Mouse (Mus musculus) limb, embryonic 13.5 days (tissue): ENCODE results near the gene Galnt14. TPM values are rescaled to one million over a fixed set of nuclear protein-coding genes. Genes with fewer than 3 reads are reported as not detected.

ENCODE experiments used
- ATAC-seq: fragments of 200-750 bp; cut with Nextera tagmentation; 2 replicates; pipeline ENCODE4 v1.8.0; 2017; ENCODE audit warnings: low read depth, moderate number of reproducible peaks, moderate TSS enrichment; ENCODE audit not compliant: low FRiP score
- H3K27ac ChIP-seq: fragments of 300-500 bp; sonication (generic); 2 replicates; pipeline ENCODE4 v1.5.1; 2015; ENCODE audit warnings: inconsistent platforms, mild to moderate bottlenecking, moderate library complexity
- H3K27me3 ChIP-seq: fragments of 300-500 bp; sonication (generic); 2 replicates; pipeline ENCODE4 v1.6.1; 2015; ENCODE audit warnings: mild to moderate bottlenecking, inconsistent platforms
- H3K36me3 ChIP-seq: fragments of 300-500 bp; sonication (generic); 2 replicates; pipeline ENCODE4 v1.6.1; 2015; ENCODE audit warnings: inconsistent platforms, mild to moderate bottlenecking, moderate library complexity
- H3K4me1 ChIP-seq: fragments of 300-500 bp; sonication (generic); 2 replicates; pipeline ENCODE4 v1.6.1; 2015; ENCODE audit warnings: inconsistent platforms
- H3K4me2 ChIP-seq: fragments of 300-500 bp; sonication (generic); replicated peaks from 2 replicates; pipeline ENCODE4 v1.6.1; 2015; ENCODE audit warnings: inconsistent platforms, mild to moderate bottlenecking, moderate library complexity
- H3K4me3 ChIP-seq: fragments of 300-500 bp; sonication (generic); 2 replicates; pipeline ENCODE4 v1.5.1; 2015; ENCODE audit warnings: moderate library complexity, mild to moderate bottlenecking, inconsistent platforms
- H3K9ac ChIP-seq: fragments of 300-500 bp; sonication (generic); 2 replicates; pipeline ENCODE4 v1.6.1; 2015; ENCODE audit warnings: mild to moderate bottlenecking, inconsistent platforms
- H3K9me3 ChIP-seq: fragments of 300-500 bp; sonication (generic); 2 replicates; pipeline ENCODE4 v1.6.1; 2016; ENCODE audit warnings: inconsistent platforms
- WGBS: fragments of 180-500 bp; shearing (Covaris S2); methylation state at CpG from one replicate; pipeline ENCODE4 v1.1.7; 2015; 5-methylcytosine and 5-hydroxymethylcytosine counted together
- polyA plus RNA-seq: library from polyadenylated mRNA; unstranded; fragments of >200 nt; fragmentation: Nextera tagmentation; extraction: Ambion mirVana; gene quantifications from 2 replicates; pipeline ENCODE4 v1.2.1, GENCODE M21; 2015

Gene Galnt14
- polyA plus RNA-seq, 1 experiment from 2014 or later: 2.8 TPM

DNA sequence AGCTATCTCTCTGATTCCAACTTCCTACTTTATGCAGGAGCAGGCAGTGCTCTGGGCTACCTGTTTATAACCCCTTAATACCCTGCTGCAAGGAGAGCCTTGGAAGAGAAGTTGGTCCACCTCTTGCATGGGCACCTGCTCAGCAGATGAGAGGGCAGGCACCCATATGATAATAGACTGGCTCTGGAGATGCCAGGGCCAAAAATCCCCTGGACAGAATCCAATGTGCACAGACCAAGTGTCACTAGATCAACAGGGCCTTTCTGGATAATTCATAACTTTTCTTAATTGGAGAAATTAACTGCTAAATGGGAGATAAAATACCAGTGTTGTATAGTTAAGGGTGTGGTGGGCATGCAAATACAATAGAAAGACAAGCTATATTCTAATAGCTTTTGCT is 6.7 kb downstream of the Galnt14 start:
- H3K36me3 ChIP-seq: no peaks in the 10 kb centered on the region
- peaks cover 11% of the 10 kb centered on the region; the same call in 1 of the 2 replicates for H3K9me3 ChIP-seq
- no peak overlapping the region for H3K27ac ChIP-seq
- H3K27me3 ChIP-seq: peaks cover 11% of the 10 kb centered on the region
- no peaks in the 10 kb centered on the region for H3K4me1 ChIP-seq
- no peak overlapping the region for H3K4me3 ChIP-seq
- ATAC-seq: no peak
- no peak overlapping the region for H3K4me2 ChIP-seq
- no peak overlapping the region for H3K9ac ChIP-seq

DNA sequence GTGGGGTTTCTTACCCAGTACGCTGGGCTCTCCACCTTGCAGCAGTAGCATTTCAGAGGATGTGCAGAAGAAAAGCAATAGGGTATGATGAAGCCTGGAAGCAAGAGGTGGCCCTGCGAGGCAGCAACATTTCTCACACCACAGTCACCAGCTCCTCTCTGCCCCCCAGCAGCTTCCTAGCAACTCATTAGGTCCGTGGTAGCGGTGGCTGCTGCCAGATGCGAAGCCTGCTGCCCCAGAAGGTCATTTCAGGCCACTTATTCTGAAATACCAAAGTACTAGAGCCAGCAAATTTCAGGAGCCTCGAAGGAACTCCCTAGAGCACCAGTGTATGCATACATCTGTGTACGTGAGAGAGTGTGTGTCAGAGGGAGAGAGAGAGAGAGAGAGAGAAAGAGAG is 9.2 kb downstream of the Galnt14 start:
- Histone ChIP-seq H3K4me2 (no peak overlapping the region), H3K36me3 (no peaks in the 10 kb centered on the region), H3K27ac (no peak overlapping the region), H3K4me3 (no peak overlapping the region), H3K9me3 (no peaks in the 10 kb centered on the region), H3K9ac (no peak overlapping the region), H3K27me3 (0 out of 2 replicates have a peak, but pooled peaks cover 4% of the 10 kb centered on the region), H3K4me1 (no peaks in the 10 kb centered on the region)
- WGBS: 18% methylated on average over 7 of the region's 7 CpGs
- no peak for ATAC-seq

DNA sequence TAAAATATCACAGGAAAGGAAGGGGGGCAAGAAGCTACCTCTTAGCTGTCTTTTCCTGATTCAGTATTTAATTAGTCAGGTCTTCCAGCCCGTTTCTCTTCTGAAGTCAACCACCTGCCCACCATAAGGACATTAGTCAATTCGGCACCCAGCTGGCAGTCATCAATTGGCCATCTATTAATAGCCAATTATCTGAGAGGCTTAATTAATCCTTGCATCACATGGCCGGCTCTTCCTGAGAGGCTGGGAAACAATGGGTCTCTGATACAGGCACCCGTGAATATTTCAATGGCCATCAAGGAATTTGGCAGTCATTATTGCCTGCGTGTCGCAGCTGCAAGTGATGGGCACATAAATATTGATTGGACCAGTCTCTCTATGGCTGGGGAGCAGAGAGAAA is 10.4 kb downstream of the Galnt14 start:
- no peak overlapping the region for H3K4me2 ChIP-seq
- no peak overlapping the region for H3K9ac ChIP-seq
- H3K27me3 ChIP-seq: 0 out of 2 replicates have a peak, but pooled peaks cover 4% of the 10 kb centered on the region
- no peak overlapping the region for H3K4me3 ChIP-seq
- no peaks in the 10 kb centered on the region for H3K4me1 ChIP-seq
- WGBS: 58% methylated on average over 6 of the region's 6 CpGs
- H3K27ac ChIP-seq: no peak overlapping the region
- no peaks in the 10 kb centered on the region for H3K9me3 ChIP-seq
- H3K36me3 ChIP-seq: no peaks in the 10 kb centered on the region
- no peak for ATAC-seq

DNA sequence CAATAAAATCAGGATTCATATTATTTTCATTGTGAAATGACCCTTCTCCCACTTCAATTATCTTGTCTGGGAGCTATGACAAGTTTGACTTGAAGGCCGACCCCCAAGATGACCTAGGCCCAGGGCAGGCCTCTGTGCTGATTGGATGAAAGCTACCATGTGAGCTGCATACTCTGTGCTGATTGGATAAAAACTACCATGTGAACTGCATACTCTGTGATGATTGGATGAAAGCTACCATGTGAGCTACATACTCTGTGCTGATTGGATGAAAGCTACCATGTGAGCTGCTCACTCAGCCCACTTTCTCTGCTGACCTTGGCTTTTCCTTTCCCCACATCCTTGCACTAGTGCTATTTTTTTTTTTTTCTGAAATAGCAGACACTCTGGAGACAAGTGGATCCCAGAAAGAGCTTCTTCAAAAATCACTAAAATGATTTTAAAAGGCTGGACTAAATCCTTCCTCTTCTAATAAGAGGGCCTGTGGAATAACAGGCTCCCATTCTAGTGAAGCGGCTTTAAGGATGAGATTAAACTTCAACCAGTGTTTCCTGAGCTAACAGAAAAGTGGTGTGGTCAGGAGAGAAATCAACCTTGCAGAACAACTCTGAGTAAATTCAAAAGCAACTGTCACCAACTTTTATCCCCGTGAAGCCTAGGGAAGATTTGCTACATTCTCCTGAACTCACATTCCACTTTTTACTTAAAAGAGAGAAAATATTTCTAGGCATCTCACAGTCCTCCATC is 15.9 kb downstream of the Galnt14 start:
- no peak overlapping the region for H3K4me2 ChIP-seq
- H3K9ac ChIP-seq: no peak overlapping the region
- no peak overlapping the region for H3K4me3 ChIP-seq
- H3K9me3 ChIP-seq: no peaks in the 10 kb centered on the region
- H3K27me3 ChIP-seq: 0 out of 2 replicates have a peak, but pooled peaks cover 4% of the 10 kb centered on the region
- H3K36me3 ChIP-seq: no peaks in the 10 kb centered on the region
- no peak overlapping the region for H3K27ac ChIP-seq
- H3K4me1 ChIP-seq: no peaks in the 10 kb centered on the region
- ATAC-seq: no peak
- 88% methylated on average over 3 of the region's 3 CpGs for WGBS

DNA sequence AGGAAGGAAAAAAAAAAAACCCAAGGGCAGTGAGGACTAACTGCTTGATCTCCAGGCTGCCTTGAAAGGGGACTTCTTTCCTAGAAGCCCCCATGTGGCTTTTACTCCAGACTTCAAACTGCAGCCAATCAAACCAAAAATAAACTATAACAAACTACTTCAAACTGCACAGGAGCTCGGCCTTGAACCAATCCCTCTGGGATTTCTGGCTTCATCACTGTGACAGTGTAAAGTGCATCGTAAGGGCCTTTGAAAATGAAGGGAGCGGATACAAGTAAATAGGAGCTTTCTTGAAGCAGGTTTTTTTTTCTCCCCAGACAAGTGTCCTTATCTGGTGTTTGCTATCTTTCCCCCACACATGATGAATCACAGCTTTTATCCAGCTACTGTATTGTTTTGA is 22.0 kb downstream of the Galnt14 start:
- ATAC-seq: no peak

DNA sequence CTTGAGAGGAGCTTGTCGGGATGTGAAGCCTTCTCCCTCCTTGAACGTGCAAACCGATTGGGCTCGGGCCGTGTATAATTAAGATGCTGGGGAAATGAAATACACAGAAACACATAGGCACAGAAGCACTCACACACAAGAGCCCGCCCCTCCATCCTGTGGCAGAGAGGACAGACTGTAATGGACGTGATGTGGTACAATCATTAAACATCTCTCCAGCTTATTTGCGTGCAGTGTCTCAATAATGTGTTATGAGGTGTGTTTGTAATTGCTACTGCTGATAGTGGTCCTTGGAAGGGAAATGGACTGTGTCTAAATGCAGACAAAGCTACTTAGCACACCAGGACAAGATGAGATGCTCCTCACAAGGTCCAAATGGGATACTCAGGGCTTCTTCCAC is 24.0 kb downstream of the Galnt14 start:
- no peaks in the 10 kb centered on the region for H3K4me1 ChIP-seq
- H3K27me3 ChIP-seq: no peaks in the 10 kb centered on the region
- H3K4me3 ChIP-seq: no peak overlapping the region
- WGBS: 86% methylated on average over 8 of the region's 8 CpGs
- H3K9me3 ChIP-seq: no peaks in the 10 kb centered on the region
- H3K27ac ChIP-seq: no peak overlapping the region
- ATAC-seq: no peak
- H3K4me2 ChIP-seq: no peak overlapping the region
- no peak overlapping the region for H3K9ac ChIP-seq
- H3K36me3 ChIP-seq: no peaks in the 10 kb centered on the region

More for the DNA sequence above, 22.0 kb downstream of the Galnt14 start:
- H3K4me1 ChIP-seq: no peaks in the 10 kb centered on the region
- H3K27me3 ChIP-seq: no peaks in the 10 kb centered on the region
- no peak overlapping the region for H3K4me3 ChIP-seq
- no peak overlapping the region for H3K27ac ChIP-seq
- no peak overlapping the region for H3K9ac ChIP-seq
- H3K36me3 ChIP-seq: no peaks in the 10 kb centered on the region
- 72% methylated on average over 3 of the region's 3 CpGs for WGBS
- no peak overlapping the region for H3K4me2 ChIP-seq
- no peaks in the 10 kb centered on the region for H3K9me3 ChIP-seq

DNA sequence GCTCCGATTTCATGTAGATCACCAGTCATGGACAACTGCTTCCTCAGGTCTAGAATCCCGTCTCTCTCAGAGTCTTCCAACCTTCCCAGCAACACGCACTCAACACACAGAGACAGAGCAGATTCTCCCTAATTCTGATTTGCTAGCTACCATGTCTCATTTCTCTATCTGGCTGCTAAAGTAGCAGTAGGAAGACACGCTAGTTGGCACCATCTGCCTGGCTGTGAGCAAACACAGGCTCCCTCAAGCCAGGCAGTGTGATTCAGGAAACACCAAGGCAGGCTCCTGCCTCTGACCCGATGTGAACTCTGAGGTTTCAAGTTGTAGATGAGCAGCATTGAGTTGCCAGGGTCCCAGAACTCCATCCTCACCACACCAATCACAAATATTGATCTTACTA is 25.5 kb downstream of the Galnt14 start:
- Histone ChIP-seq H3K9ac (no peak overlapping the region), H3K9me3 (no peaks in the 10 kb centered on the region), H3K36me3 (no peaks in the 10 kb centered on the region), H3K27me3 (no peaks in the 10 kb centered on the region), H3K4me1 (no peaks in the 10 kb centered on the region), H3K27ac (no peak overlapping the region), H3K4me2 (no peak overlapping the region), H3K4me3 (no peak overlapping the region)
- no peak for ATAC-seq
- WGBS: 80% methylated on average over 5 of the region's 5 CpGs

DNA sequence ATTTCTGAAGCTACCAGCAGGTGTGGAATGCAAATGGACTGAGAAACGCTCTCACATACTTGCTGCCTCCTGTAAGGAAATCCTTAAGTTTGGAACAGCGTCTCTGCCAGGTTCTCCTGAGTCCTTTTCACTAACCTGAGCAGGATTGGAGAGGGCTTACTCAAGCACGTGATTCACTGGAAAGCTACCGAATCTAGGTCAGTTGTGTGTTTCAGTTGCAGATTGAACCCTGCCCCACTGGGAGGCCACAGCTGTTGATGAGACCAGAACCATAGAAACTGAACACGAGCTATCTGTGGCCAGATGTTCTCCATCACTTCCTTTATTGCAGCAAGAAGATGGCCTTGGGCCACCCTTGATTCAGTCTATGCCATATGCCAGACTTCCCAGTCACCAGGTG is 38.3 kb downstream of the Galnt14 start:
- WGBS: 73% methylated on average over 5 of the region's 5 CpGs
- no peak overlapping the region for H3K27ac ChIP-seq
- no peaks in the 10 kb centered on the region for H3K9me3 ChIP-seq
- H3K36me3 ChIP-seq: no peaks in the 10 kb centered on the region
- H3K4me2 ChIP-seq: no peak overlapping the region
- no peak for ATAC-seq
- H3K27me3 ChIP-seq: no peaks in the 10 kb centered on the region
- H3K9ac ChIP-seq: no peak overlapping the region
- H3K4me3 ChIP-seq: no peak overlapping the region
- no peaks in the 10 kb centered on the region for H3K4me1 ChIP-seq

DNA sequence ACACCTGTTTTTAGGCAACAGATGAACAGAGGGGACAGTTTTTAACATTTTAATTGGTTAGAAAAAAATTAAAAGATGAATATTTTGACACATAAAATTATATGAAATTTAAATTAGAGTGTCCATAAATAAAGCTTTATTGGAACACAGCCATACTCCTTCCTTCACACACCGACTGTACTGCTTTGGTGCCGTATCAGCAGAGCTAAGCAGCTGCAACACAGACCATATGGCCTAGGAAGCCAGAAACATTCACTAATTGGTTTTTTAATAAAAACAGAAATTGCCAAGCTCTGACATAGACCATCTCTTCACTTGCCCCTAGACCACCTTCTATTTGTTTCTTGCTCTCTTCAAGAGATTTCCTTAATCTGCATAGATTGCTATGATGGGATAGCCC is 40.2 kb downstream of the Galnt14 start:
- no peaks in the 10 kb centered on the region for H3K4me1 ChIP-seq
- ATAC-seq: no peak
- no peak overlapping the region for H3K4me3 ChIP-seq
- no peak overlapping the region for H3K4me2 ChIP-seq
- H3K27ac ChIP-seq: no peak overlapping the region
- 49% methylated on average over 2 of the region's 2 CpGs for WGBS
- H3K27me3 ChIP-seq: no peaks in the 10 kb centered on the region
- H3K9ac ChIP-seq: no peak overlapping the region
- no peaks in the 10 kb centered on the region for H3K36me3 ChIP-seq
- H3K9me3 ChIP-seq: no peaks in the 10 kb centered on the region

DNA sequence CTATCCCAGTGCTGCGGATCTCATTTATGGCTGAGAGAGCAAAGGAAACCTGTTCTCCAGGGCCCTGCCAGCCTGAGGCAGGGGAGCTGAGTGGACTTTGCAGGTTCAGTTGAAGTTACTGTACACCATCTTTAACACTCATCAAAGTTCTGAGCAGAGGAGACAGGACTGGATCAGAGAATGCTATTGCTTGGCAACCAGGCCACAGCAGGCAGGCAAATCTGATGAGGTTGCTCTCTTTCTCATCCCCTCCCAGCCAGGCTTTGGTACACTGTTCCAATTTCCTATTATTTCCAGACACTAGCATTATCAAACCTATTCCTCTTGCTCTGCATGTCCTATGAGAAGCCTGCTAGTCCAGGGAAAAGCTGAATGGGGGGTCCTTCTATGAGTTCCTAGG is 41.3 kb downstream of the Galnt14 start:
- Histone ChIP-seq H3K4me1 (no peaks in the 10 kb centered on the region), H3K9me3 (no peaks in the 10 kb centered on the region), H3K4me3 (no peak overlapping the region), H3K9ac (no peak overlapping the region), H3K36me3 (no peaks in the 10 kb centered on the region), H3K4me2 (no peak overlapping the region), H3K27me3 (no peaks in the 10 kb centered on the region), H3K27ac (no peak overlapping the region)
- ATAC-seq: no peak
- WGBS: 65% methylated on average over 1 of the region's 1 CpGs

DNA sequence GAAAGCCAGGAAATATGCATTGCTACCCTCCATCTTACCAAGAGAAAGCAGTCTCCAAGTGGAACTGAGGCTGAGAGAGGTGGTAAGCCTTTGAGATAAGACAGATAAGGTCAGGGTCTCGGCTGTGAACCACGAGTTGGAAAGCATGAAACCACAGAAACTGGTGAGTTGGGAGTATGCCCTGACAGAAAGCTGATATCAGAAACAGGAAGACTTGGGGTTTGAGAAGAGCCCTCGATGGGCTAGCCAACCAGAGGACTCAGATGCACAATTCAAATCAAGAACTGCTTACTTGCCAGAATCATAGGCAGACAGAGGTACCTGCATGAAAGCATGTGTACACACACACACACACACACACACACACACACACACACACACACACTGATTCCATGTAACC is 47.0 kb downstream of the Galnt14 start:
- WGBS: 66% methylated on average over 3 of the region's 3 CpGs
- Histone ChIP-seq H3K36me3 (no peaks in the 10 kb centered on the region), H3K9ac (no peak overlapping the region), H3K9me3 (no peaks in the 10 kb centered on the region), H3K4me3 (no peak overlapping the region), H3K27me3 (no peaks in the 10 kb centered on the region), H3K27ac (no peak overlapping the region), H3K4me1 (no peaks in the 10 kb centered on the region), H3K4me2 (no peak overlapping the region)
- ATAC-seq: no peak

DNA sequence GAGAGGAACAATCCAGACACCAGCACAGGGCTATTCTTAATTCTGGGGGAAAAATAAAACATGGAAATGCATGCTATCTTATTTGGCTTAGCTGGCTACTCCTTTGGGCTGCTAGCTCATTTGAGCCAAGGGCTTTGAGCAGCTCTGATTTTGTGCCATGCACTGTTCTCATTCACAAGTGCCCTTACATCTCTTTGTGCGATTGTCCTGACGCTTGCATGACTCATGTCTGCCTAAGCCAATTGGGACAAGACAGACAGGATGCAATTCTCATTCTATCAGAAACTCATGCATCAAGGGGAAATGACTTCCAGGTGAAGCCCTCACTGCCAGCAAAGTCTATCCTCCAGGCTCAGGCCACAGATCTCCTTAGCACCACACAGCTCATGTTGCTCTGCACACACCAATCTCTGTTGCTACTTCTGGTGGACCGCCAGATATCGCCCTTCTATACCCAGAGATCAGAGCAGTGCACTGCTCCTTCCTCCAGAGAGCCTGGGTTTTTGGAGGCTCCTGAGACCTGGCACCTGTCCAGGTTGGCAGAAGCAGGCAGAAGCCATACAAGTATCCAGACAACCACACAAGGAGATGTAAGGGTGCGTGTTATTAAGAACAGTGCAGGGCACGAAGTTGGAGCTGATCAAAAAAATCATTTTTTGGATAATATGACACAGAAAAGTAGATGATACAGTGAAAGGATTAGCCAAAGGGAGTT is 51.4 kb downstream of the Galnt14 start:
- Histone ChIP-seq H3K4me1 (no peaks in the 10 kb centered on the region), H3K27me3 (no peaks in the 10 kb centered on the region), H3K9me3 (no peaks in the 10 kb centered on the region), H3K4me3 (no peak overlapping the region), H3K9ac (no peak overlapping the region), H3K36me3 (no peaks in the 10 kb centered on the region), H3K27ac (no peak overlapping the region), H3K4me2 (no peak overlapping the region)
- WGBS: 80% methylated on average over 6 of the region's 6 CpGs
- ATAC-seq: no peak

DNA sequence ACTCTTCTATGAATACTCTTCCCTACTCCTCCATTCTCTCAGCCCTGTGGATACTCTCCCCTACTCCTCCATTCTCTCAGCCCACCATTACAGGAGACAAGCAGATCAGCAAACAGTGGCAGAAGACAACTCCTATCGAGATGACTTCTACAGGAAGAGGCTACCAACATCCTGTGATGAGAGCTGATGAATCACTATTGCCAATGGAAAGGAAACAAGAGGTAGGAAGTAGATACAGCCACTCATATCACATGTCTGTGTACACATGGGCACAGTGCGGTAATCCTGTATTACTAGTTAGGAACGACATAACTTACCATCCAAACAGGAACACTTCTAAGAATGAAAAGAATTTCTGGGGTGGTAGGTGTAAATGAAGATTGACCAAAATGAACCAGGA is 53.9 kb downstream of the Galnt14 start:
- WGBS: 90% methylated on average over 3 of the region's 3 CpGs
- no peaks in the 10 kb centered on the region for H3K4me1 ChIP-seq
- H3K4me3 ChIP-seq: no peak overlapping the region
- no peak overlapping the region for H3K4me2 ChIP-seq
- no peaks in the 10 kb centered on the region for H3K27me3 ChIP-seq
- ATAC-seq: no peak
- H3K9ac ChIP-seq: no peak overlapping the region
- H3K27ac ChIP-seq: no peak overlapping the region
- no peaks in the 10 kb centered on the region for H3K36me3 ChIP-seq
- no peaks in the 10 kb centered on the region for H3K9me3 ChIP-seq
